Mouse (Mus musculus) megakaryocyte, embryonic 14.5 days (primary cell): ENCODE results near the gene Mta3.

Experiments used
- FLI1 ChIP-seq: IDR thresholded peaks from 2 replicates; pipeline ENCODE4 v1.6.1; 2012; ENCODE audit warnings: low read length, inconsistent platforms, mixed read lengths
- GATA1 ChIP-seq: IDR thresholded peaks from 3 replicates; pipeline ENCODE4 v1.6.1; 2012; ENCODE audit warnings: mixed read lengths, low read length, inconsistent platforms, borderline replicate concordance

- TF ChIP-seq FLI1: no peak
- TF ChIP-seq GATA1: no peak
Measured at GRCm38 (mm10) chr17:83850864-83851263, 144.9 kb downstream of the Mta3 start.
